Mouse (Mus musculus): ENCODE results near the gene Trmt1.
"Not testable (repeated sequence)": the region's sequence is repeated elsewhere in the genome, so short reads cannot be mapped to it uniquely, and the experiment has no call there.

Gene Trmt1

DNA sequence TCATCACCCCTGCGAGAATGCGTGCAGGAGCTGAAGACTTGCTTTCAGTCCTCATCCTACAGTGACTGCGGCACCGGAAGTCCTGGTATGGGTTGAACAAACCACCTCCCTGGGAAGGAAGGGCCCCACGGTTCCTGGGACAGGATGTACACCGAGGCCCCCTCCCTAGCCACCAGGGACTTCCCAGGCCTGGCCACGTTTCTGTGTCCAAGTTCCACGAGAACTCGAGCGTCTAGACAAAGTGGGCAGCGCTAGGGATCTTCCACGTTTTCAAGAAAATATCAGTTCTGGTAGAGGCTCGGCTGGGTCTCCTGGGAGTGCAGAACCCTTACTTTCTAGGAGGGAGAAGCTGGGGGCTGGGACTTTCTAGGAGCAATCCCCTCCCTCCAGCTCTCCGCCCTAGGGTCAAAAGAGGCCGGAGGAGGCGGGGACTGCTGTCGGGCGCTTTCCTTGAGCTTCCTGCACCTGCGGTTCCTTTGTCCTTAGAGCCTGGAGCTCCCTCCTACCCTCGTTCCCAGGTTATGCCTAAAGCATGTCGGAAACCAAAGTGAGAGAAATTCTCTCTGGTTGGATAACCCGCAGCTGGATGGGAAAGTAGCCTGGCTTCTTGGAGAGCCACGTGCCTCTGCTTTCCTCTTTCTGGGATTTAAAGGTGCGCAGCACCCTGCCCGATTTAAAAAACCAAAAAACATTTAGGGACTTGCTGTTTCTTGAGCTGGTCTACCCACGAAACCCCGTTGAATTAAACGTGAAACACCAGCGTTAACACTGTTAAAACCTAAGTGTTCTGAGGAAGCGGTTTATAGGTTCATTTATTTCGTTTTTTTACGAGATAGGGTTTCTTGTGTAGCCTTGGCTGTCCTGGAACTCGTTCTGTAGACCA lies 25.9 kb upstream of the Trmt1 start:
- DNase-seq = no peak

DNA sequence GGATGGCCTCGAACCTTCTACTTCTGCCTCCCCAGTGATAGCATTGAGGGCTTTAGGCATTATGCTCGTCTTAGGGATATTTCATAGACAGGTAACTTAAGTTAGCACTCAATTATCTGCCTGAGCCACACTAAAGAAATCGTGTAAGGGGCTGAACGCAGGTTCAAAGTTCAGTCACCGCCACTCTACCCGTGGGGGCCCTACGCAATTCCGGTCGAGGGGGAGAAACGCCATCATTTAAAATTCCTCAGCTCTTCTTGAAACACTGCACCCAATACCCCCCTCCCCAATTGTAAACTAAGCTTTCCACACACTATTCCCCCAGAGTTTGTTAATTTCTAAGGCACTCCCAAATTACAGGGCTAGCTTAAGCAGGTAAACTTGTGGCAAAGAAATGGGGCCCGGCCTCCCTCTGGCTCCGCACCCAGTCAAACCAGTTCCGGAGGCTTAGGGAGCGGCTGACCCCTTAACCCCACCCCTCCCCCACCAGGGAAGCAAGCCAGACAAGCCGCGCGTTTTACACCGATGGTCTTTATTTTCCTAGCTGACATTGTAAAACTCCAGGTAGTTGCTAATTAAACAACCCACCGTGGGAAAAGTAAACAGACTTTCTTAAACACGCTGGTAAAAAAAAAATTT lies 25.2 kb upstream of the Trmt1 start:
- peak; percentile 47 for DNase-seq

DNA sequence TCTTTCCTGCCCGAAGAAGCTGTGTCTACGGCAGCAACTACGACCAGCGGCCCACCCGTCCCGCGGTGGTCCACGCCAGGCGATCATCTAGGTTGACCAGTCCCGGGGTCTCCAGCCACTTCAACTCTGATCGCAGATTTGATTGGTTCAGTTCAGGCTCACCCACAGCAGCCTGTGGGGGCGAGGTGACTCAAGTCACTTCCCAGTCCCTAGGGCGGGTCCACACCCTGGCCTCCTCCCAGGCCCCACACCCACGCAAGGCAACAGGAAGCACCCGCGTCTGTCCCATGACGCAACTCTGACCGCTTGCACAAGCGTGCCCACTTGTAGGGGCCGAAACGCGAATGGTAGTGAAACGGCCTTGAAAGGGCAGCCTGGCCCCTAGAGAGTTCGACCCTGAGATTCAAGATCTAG lies 24.6 kb upstream of the Trmt1 start:
- DNase-seq = peak; percentile 83

DNA sequence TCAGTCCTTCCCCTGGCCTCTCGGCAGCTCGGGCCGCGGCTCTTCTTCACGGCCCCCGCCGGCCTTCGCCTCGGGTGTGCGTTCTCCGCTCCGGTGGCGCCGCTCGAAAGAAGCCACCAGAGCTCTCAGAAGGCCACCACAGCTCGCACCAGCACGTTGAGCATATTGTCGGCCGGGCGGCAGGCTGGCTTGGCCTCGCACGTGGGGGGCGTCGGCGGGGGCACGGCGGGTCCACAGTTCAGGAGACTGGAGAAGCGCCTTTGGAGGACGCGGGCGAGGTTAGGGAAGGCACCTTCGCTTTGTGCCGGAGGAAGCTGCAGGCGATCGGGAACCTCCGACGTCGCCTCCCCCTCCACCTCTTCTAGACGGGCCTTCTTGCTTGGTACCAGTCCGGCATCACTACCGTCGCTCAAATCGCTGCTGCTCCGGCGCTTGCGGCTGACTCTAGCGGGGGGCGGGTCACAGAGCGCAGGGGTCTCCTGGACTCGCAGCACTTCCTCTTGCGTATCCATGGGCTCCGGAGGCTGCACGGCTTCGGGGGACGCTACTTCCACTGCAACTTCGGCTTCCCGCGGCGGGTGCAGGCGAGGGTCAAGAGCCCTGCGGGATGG lies 24.0 kb upstream of the Trmt1 start:
- DNase-seq = no peak

DNA sequence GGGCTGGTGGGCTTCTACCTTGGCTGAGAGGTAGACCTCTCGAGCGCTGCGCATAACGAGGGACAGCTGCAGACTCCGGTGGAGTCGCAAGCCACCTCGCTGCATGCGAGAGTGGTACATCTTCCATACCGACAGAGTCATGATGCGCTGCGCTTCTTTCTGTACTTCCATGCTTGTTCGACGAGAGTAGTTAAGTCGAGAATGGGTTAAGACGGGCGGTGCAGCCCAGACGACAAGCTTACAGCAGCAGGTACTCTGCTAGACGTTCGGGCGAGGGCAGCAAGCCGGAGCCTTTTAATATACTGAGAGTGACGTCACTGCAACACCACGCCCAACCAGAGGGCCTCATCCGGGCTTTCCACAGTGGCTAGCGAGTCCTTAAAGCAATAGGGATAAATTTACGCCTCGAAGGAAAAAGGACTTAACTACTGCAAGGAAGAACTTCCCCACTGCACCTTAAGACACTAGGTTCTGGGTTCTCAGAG lies 23.5 kb upstream of the Trmt1 start, which contains the start of gene Ier2:
Gene Ier2, minus strand, starts transcription at position 272 of the 485 bp plus-strand sequence.
- peak; percentile 96 for DNase-seq

DNA sequence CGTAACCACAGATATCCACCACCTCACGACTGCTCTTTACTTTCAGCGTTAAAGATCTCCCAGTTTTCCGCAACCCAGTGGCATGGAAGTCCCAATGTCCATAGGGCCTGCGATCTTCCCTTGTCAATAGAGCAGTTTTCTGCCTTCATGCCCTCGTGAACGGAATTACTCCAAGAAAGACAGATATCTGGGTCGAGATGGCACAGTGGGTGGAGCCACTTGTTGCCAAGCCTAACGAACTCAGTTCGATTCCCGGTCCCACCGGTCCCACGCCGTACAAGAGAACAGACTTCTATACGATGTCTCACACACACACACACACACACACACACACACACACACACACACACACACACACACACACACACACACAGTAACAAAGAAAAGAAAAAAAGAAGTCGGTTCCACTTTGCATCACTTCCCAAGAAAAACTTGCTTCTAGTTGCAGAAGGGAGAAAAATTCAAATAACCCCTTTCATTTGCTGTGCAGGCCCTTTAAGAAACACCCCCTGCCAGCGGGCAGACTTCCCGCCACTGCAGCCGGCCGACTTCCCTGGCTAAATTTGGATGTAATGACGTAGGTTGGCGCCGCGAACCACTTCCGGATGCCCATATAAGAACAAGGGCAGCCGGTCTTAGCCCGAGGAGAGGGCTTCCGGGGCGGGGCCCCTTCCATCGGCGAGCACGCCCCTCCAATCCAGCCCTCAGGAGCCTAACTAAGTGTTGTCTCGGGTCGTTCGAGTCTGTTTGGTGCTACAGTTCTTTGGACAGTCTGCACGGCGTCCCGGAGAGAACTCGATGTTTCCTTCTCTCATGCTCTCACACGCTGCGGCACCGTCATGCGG lies 22.4 kb upstream of the Trmt1 start:
- peak; percentile 98 for DNase-seq

DNA sequence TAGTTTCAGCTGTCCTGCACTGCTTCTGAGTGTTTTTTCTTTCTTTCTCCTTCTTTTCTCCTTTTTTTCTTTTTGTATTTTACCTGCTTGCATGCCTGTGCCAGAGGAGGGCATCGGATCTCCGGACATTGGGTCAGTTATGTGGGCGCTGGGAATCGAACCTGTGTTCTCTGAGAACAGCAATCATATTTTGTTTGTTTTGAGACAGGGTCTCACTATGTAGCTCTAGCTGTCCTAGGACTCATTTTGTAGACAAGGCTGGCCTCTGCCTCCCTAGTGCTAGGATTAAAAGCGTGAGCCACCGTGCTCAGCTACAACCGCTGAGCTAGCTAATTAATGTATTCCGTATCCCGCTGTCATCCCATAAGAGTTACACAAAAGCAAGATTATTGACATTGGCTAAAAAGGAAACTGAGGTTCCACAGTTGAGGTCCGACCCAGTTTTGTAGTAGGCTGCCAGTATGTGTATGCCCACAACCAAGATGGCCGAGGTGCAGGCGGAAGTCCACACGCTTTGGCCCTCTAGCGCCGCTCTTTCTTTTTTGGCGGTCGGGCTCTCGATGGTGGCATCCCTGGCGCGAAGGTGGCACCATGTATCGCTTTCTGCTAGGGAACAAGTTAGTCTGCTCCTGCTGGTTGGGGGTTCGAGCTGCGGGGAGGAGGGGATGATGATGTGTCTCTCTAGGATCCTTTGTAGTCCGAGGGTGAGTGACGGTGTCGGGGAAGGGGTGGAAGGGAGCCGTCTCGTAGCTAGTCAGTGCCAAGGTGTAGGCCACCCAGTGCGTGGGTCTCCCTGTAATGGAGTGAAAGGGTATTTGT lies 21.3 kb upstream of the Trmt1 start:
- DNase-seq = peak; percentile 90

DNA sequence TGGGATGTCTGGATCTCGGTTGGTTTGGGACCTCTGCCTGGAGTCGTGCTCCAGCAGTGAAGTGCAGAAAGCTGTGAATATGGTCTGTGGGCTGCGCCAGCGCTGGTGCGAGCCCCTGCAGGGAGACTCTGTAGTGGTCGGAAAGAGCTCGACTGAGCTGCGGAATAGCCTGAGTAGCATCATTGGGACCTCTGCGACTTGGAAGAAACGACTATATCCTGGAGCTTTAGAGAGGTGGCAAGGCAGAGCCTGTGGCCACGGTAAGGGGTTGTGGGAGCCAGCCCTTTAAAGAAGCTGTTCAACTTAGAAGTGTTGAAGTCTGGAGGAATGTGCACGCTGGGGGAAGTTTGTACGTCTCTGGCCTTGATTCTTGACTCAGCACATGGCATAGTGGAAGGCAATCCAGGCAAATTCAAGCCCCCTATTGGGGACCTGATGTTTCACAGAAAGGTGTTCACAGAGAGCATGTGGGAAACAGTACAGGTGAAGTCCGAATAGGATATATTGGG lies 20.7 kb upstream of the Trmt1 start:
- DNase-seq = no peak

DNA sequence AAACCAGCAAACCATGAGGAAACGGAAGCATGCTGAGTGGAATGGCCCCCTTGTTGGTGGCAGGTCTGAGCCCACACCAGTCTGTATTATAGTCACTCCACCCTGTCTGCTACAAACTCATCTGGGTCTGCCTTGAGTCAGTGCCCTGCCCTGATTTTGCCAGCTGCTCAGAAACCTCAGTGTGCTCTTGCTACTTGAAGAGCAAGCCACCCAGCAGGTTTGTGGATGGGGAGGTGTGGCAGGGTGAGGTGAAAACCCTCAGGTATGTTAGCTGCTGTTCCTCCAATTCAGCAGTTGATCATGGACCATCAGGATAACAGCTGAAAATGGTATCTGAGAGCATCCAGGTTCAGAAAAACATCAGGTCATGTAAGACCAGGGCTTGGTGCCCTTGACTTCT lies 18.0 kb upstream of the Trmt1 start:
- no peak for DNase-seq

DNA sequence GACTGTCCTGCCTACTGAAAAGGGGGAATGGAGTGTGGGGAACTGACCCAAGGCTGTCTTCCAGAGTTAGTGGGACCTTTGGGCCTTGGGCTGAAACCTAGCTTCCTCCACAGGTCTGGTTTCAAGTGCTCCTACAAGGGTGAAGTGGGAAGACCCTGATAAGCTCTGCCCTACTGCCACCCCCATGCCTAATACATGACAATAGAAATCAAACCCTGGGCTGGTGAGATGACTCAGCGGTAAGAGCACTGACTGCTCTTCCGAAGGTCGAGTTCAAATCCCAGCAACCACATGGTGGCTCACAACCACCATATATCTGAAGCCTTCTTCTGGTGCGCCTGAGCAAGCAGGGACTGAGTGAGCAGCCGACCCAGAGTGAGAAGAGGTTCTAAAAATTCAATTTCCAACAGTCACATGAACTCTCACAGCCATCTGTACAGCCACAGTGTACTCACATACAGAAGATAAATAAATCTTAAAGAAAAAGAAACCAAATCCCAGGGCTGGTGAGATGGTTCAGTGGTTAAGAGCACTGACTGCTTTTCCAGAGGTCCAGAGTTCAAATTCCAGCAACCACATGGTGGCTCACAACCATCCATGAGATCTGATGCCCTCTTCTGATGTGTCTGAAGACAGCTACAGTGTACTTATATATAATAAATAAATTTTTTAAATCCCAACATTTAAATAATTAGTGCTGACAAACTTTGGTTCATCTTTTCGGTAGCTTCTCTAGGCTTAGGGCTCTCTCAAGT lies 17.2 kb upstream of the Trmt1 start:
- DNase-seq = no peak

DNA sequence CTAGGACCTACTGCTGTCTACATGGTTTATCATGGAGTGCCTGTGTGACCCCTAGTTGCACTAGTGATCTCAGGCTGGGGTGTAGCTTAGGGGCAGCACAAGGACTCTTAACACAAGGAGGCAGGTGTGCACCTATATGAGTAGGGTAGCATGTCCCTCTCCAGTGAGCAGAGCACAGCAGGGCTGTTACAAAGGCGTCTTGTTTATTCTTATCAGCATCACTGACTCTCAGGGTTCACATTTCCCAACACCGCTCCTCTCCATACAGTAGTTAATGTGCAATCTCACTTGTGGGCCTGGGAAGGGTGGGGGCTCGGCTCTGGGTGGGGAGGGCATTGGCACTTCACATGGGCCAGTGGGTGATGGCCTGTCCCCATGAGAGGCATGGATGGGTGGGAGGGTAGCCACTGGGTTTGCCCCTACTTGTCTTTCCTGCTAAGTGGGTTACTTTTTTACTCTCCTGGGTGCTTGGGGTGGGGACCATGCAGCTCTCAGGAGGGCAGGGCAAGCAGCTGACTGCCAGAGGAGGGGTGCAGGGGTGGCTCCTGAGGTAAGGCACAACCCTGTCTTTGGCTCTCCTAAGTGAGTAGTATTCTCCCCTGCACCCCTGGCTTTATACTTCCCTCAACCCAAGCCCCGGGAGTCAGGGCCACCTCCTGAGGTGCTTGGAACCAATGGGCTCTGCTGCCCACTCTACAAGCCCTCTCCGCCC lies 15.7 kb upstream of the Trmt1 start:
- DNase-seq = not testable (repeated sequence)

DNA sequence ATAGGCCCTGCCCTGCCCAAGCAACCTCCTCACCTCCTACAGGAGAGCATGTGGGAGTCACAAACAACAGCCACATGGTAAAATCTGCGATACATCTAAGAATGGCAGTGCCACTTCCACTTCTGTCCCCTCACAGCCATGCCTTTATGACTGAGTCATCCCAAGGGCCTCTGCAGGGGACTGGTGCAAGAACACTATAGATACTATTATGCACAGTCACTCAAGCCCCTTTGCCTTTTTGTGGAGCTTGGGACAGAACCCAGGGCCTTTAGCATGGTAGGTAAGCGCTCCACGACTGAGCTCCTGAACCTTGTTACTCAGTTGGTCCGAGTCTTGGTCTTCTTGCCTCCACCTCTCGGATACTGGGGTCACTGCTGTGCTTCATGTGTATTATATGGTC lies 8.8 kb upstream of the Trmt1 start:
- no peak for DNase-seq

DNA sequence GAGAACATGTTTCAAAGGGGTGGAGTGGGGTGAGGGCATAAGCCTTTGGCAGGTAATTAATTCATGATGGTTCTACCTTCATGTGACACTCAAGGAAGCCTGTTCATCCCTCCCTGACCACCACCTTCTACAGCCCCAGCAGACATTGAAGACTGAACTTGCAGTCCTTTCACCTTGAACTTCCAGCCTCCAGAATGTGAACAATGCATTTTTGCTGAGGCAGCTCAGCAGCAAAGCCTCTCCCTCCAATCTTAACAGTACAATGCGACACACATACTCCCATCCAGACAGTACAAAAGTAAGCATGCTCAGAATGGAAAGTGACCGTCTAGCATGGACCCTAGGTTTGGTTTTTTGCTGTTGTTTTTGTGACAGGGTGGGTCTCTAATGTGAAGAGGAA lies 4.6 kb upstream of the Trmt1 start:
- DNase-seq = no peak

DNA sequence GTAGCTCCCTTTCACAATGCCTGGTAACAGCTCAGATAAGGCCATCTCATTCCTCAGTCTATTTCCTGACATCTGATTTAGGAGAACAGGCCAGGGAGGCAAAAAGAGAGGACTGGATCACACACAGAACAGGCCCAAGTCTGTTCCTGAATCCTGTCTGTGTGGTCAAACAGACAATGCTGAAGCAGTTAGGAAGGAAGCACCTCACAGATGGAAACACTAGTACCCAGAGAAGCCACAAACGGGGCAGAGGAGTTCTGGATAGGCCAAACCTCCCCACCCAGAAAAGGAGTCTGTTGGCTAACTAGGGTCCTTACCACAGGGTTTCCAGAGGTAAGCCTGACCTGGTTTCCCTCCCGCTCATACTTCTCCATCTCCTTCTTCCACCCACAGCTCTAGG lies 3.9 kb upstream of the Trmt1 start:
- DNase-seq = no peak

DNA sequence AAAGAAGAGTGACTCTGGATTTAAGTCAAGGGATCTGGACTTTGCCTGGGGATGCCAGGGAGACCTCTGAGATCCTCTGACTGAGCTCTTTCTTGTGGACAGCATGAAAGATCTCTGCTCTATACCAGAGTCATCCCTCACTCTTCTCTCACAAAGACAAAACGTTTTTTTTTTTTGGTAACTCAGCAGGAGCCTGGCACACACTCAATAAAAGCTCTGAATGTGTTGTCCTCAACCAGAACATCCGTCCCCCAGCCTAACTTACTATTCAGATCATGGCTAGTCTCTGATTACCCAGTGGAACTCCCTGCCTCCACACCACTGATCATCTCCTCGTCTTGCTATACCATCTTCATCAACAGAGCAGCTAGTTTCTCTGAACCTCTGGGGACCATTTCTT lies 1.6 kb upstream of the Trmt1 start:
- peak; percentile 37 for DNase-seq

DNA sequence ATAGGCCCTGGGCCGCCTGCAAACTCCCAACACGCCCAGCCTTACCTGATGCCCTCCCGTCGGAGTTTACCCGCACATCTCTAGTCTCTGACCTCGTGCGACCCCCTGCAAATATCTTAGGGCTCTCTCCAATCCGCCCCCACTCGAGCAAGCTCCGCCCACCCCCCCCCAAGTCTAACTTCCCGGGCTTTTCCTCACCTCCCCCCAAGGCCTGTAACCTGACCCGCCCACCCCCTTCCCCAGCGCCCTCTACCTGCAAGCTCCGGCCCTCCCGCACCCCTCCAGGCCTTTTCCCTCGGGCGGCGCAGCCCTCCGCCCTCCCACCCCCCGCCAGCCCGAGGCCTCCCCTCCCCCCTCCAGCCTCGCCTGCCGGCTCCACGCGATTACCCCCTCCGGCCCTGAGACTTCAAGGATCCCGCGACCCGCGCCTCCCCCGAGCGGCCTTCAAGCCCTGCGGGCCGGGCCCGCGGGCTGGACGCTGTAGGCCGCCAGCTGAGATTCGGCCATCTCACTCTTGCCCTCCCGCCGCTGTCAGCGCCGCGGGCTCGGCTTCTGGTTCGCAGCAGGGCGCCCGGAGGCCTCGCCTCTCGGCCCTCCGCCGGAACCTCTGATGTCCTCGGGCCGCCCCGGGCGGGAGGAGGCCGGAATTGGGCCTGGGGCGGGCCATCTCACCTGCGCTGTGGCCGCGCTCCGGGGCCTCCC lies 1.0 kb downstream of the Trmt1 start:
- peak; percentile 68 for DNase-seq

DNA sequence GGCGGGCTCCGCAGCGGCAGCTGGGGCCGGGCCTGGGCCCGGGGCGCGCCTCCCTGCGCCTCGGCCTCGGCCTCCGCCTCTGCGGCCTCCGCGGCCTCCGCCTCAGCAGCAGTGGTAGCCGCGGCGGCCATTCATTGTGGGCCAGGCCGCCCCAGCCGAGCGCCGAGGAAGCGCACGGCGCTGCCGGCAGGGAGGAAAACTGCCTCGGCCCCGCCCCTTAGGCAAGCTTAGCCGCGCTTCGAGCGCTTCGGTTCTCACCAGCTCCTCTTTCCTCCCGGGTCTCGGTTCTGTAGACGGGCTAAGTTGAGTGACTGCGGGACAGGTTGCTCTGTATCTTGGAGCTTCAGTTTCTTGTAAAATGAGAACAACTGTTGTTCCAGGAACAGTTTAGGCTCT lies 1.6 kb downstream of the Trmt1 start, which contains the start of gene Nacc1:
Gene Nacc1, minus strand, starts transcription at position 158 of the 396 bp plus-strand sequence.
- peak; percentile 87 for DNase-seq

DNA sequence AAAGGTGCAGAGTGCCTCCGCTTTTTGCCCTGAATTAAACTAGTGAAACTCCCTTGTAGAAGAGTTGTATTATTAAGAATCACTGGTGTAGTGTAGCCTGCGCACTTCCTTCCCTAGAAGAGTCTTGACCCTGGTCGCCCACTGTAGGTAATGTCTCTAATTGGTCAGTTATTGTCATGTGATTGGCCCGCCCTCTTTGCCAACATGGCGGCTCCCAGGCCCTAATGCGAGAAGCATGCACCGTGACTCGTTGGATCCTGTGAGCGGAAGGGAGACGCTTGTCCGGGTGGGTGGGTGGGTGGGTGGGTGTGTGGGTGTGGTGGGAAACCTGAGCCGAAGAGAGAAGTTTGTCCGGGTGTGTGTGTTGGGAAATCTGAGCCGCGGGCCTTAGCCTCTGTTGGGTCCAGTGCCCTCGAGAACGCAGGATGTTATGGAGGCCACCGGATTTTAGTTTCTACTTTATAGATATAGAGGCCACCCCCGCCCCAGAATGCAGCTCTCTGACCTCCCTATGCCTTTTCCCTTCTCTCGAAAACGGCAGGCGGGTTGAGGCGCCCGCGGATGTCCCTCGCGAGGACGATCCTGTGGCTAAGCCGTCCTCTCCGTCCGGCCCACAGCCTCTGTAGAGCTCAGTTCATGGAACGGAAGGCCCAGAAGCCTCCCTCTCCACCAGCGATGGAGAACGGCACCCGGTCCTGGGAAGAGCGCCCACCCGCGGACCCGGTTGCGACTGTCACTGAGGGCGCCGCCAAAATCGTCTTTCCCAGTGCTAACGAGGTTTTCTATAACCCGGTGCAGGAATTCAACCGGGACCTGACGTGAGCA lies 3.2 kb downstream of the Trmt1 start:
- peak; percentile 91 for DNase-seq

DNA sequence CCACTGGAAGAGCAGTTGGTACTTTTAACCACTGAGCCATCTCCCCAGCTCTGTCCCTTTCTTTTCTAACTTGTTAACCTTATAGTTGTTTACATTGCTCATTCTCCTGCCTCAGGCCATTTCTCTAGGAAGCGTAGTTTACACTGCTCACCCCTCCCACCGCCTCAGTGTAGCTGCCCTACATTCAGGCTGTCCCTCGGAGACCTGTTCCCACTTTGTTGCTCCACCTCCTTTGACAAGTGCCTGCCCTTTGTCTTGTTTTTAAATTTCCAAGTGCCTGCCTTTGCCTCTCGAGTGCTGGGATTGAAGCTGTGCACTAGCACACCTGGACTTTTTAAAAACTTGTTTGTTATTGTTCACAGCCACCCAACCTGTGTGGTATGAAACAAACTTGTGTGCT lies 7.2 kb downstream of the Trmt1 start:
- DNase-seq = no peak
